Mouse (Mus musculus): ENCODE measurements at regions not wholly inside any gene's neighbourhood (a gene's known extent, or its start where the extent isn't known, plus 50 kb on each side); places are given as distances from the start of the nearest gene placed in this dataset.

DNA sequence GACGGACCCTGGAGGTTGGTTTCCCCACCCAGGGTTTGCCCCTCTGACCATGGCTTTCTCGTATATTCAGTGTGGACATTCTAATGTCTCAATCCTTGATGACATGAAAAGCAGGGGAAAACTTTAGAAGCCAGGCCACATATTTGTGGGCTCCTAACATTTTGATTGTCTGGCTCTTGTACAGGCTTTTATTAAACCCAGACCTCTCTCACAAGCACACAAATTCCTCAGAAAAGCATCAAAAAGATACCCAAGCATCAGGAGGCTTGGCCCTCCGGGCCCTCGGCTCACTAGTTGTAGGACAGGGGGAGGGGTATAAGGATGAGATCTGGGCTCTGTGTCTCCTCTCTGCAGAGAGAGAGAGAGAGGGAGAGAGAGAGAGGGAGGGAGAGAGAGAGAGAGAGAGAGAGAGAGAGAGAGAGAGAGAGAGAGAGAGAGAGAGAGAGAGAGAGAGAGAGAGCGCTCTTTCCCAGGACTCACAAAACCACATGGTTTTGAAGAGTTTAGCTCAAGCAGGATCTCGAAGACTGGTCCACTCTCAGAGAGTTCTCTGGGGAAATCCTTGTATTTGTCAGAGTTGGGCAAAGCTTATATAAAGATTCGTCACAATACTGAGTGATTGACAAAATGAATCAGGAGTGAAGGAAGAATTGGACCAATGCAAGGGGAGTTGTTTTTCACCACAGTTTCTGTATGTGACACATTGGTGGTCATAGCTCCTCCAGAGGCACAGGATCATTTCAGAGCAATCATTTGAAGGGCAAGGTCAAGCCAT is 167.2 kb upstream of the Cxcl12 start:
- DNase-seq (ENCODE audit: low spot score in 2 of 2) = no peak

DNA sequence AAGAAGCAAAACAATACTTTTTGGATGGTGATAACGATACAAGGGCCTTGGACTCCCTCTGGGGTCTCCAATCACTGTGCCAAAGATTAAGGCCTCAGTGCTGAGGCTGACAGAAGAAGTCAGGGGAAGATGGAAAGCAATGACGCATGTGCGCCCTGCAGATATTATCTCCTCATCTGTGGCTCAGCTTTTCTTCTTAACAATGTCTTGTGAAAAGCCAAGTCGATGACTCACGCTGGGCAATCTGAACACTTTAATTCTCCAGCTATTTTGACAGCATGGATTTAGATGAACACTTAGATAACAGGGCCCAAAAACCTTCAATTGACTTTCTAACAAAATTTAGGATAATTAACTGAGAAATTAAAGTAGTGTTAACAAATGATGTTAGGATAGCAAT is 155.7 kb upstream of the Cxcl12 start:
- no peak for DNase-seq (ENCODE audit: low spot score in 2 of 2)

DNA sequence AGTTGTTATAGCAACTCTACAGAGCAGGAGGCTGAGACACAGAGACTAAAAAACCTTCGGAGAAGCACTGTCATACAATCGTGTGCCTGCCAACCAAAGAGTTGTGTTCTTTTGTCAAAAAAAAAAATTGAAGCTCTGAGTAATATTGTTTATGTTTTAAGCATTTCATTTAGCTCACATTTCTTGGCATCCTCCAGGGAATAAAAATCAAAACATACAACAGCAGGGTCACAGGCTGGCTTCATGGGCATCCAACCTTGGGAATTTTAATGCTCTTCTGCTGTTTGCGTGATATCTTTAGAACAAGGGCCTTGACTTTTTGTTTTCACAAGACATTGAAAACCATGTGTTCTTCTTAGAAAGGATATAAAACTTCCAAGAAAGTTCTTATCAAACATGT is 152.9 kb upstream of the Cxcl12 start:
- no peak for DNase-seq (ENCODE audit: low spot score in 2 of 2)

DNA sequence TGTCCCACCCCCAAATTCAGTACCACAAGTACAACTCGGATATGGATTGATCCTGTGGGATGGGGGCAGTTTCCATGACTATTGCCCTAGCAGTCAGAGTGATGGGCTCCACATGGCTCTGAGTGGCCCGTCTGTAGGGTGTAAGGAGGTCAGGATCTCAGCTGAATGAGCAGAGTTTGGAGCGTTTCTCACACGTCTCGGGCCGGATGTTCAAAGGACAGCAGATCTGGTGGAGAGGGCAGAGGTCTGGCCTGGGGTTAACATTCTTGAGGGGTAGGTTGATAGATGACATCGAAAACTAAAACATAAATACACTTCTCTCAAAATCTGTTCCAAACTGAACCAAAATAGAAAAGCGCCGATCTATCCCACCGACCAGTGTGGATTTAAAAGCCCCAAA is 146.5 kb upstream of the Cxcl12 start:
- no peak for DNase-seq (ENCODE audit: low spot score in 2 of 2)

DNA sequence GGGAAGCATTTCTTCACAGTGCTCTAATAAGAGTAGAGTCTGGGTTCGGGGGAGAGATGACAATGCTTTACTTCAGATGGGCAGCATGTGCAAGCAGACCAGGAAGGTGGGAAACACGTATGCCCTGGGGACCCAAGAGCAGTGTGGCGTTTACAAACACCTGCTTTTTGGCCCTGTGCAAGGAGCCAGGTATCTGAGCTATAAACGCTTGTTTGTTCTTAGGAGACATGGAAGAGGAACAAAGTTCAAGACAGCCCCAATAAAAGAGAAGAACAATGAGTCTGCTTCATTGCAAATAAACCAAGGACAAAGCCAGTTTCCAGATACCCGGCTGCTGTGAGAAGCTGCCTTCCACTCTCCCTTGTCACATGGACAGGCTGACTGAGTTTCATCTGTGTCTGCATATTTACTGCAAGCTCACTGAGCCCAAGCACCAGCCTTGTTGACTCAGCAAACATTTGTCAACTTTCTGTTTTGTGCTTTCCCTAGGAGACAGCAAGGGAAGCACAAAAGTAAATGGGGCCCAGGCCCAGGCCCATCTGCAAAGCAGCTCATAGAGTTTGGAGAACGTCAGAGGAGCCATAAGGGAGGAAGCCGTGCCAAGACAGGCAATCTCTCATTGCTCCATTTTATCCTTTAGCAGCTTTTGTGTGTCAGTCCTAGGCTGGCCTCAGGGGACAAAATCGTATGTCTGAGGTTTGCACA is 136.1 kb upstream of the Cxcl12 start:
- no peak for DNase-seq (ENCODE audit: low spot score in 2 of 2)

DNA sequence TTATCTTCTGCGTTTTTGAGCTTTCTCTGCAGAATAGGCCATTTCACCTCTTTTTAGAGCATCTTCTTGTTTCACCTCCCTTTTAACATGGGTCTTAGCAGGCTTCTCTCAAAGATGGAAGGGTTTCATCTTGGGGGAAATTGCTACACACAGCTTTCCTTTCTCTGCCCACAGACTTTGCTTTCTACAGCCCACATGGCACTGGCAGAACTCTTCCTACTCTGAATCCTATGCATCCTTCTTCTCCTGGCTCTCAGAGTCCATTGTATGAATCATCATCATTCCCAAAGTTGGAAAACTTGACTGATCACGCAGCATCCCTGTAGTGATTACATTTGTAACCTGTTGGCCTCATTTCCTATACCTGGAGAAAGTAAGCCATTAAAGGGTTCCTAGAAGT is 124.6 kb upstream of the Cxcl12 start:
- no peak for DNase-seq (ENCODE audit: low spot score in 2 of 2)

DNA sequence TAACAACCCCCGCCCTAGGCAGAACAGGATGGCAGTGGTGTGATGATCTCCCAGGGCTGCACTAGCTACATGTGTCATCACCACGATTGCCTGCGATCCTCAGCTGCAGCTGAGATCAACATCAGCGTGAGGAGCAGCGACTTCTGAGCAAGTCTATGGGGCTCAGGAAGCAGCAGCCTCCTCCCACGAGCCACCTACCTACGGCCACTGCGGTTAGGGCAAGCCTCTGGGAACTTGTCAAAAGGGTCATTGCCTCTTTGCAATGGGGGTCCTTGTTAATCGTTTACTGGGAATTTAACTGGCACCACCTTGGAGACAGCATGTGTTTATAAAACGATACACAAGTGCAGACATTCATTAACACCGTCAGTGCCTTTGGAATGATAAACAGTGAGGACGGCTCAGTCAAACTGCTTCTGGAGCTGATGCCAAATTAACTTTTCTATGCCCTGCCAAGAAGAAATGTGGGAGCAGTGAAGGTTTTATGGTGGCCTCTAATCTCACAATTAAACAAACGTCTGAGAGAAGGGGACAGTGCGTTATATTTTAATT is 118.8 kb upstream of the Cxcl12 start:
- DNase-seq (ENCODE audit: low spot score in 2 of 2) = no peak

DNA sequence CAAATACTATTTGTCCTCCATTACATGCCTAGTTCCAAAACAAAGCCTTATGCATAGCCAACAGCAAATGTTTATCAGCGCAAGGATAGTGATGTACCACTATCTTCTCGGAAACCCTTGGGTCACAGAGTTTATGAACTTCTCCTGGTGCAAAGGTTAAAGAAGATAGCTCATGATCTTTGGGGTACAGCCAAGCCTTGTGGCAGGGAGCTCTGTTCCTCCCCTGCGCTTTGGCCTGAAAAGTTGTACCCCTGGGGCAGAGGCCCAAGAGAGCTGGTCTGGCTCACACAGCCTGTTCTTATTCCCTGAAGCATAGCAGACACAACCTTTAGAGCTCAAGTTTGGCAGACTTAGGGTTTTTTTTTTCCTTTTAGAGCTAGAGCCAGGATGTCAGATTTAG is 107.6 kb upstream of the Cxcl12 start:
- DNase-seq (ENCODE audit: low spot score in 2 of 2) = no peak

DNA sequence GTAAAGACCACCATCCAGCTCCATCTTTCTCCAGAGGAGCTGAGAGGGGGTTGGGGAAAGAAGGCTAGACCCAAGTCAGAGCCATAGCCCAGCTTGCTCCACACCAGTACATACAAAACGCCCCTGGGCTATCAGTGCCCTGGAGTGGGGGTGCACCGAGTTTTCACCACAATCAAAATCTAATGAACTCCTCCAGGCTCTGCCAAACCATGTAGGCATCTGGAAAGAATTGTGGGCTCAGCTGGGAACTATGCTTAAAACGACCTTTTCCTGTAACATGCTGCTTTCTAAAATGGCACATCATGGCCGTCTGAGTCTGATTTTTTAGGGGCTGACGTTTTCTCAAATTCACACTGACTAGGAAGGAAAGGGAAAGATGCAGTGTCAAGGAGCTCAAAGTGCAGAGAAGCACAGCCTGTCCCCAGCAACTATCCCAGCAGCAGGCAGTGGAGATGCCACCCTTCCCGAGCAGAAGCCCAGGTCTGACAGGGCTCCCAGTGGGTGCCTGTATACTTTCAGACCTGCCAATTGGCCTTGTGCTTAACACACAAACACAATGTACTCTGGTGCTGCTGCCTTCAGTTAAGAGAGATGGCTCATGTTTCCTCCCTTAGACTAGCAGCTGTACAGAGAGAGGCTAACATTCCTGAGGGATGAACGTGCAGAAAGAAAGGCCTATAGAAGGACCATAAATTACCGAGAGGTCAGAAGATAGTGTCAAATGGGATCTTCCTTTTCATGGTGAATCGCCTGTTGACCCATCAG is 100.6 kb upstream of the Cxcl12 start:
- no peak for DNase-seq (ENCODE audit: low spot score in 2 of 2)

DNA sequence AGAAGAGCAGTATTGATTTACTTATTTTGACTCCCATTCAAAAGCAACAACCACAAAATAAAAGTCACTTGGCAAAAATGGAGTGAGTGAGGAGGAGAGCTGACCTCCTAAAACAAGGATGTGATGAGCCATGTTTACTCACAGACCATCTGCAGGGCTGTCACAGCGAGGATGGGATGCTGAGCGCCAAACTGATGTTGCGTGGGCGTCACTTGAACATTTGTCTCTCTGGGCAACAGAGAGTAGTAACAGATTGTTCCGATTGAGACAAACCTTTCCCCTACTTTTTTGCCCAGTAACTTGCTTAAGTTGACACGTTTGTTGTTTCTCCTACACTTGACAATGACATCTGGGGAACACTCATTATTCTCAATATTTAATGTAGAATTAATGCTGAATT is 97.0 kb upstream of the Cxcl12 start:
- no peak for DNase-seq (ENCODE audit: low spot score in 2 of 2)

DNA sequence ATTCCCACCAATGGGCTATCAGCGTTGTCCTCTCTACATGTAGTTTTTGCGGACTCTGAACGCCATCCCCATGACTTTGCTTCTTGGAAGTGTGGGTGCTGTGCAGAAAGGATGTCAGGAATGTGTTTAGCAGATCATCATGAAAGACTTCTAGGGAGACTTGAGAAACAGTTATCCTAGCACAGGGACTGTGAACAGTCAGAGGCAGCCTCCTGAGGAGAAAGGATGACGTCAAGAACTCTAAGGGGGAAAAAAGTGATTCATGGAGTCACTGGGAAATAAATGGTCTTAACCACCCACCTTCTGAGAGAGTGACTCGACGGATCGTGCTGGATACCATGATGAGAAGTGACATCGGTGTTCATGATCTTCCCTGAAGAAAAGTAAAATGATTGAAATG is 96.5 kb upstream of the Cxcl12 start:
- DNase-seq (ENCODE audit: low spot score in 2 of 2) = no peak

DNA sequence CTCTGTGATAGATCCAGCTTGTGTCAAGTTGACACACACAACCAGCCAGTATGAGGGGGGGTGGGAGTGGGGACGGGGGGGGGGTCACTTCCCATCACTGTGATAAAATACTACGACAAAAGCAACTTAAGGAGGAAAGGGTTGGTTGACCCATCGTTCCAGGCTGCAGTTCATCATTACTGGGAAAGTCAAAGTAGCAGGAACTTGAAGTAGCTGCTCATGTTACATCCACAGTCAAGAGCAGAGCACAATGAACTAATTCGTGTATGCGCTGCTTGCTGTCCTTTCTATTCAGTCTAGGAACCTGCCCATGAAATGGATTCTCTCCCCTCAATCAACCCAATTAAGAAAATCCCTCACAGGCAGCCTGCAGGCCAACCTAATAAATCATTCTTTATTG is 88.8 kb upstream of the Cxcl12 start:
- no peak for DNase-seq (ENCODE audit: low spot score in 2 of 2)

DNA sequence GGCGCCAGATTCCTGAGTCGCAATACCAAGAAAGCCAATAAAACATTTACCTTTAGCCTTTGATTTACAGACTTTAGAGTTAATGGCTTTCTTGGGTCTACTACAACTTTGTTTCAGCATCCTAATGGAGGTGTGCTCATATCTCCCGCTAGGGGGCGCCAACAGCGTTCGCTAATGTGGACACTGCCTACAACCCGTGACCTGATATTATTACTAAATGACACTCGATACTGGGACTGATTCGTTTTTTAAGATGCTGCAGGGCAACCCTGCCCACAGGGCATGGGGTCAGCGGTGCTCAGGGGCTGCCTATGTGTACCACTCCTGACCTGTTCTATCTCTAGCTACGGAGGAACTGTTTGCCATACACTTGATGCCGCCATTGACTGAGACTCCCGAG is 87.4 kb upstream of the Cxcl12 start:
- no peak for DNase-seq (ENCODE audit: low spot score in 2 of 2)

DNA sequence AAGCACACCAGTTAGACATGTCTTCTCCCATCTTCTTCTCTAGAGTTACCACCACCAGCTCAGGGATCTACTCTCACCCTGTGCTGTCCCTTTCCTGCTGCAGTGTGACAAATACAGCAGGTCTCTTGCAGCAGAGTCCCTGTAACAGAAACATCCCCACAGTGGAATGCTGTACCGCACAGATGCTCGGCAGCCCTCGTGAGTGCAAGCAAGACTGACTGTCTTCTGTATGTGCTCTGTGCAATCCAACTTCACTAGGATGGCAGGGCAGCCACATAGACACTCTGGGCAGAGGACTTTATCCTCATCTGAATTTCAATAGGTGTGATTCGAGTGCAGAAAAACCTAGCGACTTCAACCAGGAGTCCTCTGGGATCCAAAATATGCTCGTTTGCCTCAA is 84.1 kb upstream of the Cxcl12 start:
- no peak for DNase-seq (ENCODE audit: low spot score in 2 of 2)

DNA sequence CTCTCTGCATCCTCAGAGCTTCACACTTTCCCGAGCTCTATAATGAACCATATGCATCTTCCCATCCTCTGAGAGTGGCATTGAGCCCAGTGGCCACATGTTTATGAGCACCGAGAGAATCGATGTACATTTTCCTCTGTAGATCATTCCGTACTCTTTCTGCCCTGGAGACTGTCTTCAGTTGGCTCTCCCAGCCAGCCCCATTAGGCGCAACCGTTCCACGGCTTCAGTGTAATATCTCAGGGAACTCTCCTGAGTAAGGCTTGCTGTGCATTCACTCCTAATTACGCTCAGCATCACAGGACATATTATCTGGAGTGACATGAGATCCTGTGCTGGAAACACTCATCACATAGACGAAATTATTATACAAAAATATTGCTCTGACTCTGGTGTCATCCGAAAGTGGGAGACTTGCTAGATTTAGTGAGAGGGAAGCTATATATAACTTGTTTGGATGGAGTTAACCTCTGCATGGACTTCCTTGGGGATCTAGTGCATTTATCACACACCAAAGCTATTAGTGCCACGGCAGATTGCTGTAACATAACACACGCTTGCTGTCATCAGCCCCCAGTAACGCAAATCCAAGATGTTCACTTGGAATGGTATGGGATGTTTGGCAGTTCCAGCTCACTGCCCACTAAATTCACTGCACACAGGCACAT is 83.4 kb upstream of the Cxcl12 start:
- no peak for DNase-seq (ENCODE audit: low spot score in 2 of 2)

DNA sequence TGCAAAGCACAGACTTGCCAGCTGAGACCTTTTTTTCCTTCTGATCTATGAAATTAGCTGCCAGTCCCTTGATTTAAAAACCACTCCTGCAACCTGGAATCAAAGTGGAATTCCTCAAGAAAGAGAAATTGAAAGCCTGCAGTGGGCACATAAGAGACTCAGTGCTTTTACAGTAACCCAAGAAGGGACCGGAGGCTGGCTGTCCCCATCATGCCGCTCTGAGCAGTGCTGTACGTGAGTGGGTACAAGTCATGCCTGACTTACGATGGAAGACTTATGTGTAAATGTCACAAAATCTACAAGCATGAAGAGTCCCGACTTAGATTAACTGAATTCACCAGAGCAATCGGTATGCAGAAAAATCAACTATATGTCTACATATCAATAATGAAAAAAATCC is 73.6 kb upstream of the Cxcl12 start:
- DNase-seq (ENCODE audit: low spot score in 2 of 2) = no peak

DNA sequence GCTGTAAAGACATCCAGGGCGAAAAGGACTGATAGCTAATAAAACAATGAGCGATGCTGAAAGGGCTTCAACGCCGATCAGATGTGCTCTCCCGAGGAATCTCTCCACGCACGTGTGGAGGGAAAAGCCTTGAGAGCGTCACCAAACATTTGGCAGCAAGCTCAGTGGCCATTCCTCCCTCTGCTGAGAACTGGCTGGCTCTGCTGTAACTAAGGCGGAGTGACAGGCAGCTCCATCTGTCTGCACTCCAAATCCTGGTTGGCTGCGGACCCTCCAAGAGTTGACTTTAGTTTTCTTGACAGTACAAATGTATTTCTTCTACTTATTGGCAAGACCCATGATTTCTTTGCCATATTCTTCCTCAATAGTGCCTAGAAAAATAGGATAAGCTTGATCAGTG is 68.5 kb upstream of the Cxcl12 start:
- DNase-seq (ENCODE audit: low spot score in 2 of 2) = no peak

DNA sequence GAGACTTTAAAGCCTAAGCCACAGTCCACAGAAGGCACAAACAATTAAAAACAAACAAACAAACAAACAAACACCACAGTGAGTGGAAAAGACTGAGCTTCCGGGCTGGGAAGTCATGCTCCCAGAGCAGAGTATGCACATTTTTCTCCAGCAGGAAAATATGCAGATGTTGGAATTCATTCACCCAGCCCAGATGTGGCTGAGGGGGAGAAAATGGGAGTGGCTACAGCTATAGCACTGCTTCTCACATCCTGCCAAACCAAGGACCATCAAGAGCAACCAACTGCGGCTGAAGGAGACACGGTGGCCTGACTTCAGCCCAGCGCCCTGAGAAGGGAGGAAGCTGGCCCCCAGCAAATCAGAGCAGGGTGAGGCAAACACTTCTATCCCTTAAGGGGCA is 65.6 kb upstream of the Cxcl12 start:
- no peak for DNase-seq (ENCODE audit: low spot score in 2 of 2)

DNA sequence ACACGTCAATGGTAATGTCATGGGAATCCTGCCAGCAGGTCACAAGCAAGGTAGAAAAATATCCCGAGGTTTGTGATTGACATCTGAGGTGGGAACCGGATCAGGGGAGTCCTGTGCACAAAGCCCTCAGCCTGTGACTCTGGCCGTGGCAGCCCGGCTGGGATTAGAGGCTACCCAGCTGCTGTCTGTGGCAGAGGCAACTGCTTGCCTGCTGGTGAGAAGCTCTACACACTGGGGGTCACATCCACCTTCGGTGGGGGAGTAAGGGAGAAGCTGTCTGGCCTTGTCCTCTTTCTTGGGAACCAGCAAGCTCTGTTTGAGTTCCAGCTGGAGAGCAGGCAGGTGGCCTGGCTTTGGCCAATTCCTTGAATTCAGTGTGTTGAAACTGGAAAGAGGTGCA is 64.3 kb upstream of the Cxcl12 start:
- DNase-seq (ENCODE audit: low spot score in 2 of 2) = no peak

DNA sequence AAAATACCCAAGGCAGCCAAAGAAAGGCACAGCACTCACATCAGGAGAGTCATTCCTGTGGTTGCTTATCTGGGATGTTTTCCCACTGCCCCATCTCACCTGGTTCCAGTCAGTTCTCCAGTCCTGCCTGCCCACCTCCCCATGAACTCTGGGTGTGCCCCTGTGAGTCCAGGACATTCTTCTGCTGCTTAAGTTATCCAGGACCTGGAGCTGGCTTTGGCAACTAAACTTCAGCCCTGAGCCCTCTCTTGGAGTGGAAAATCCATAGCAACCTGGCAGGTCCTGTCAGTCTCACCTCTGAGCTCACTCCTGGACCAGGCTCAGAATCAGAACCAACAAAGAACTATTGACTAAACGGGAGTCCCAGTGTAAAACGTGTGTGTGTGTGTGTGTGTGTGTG is 63.9 kb upstream of the Cxcl12 start:
- no peak for DNase-seq (ENCODE audit: low spot score in 2 of 2)

DNA sequence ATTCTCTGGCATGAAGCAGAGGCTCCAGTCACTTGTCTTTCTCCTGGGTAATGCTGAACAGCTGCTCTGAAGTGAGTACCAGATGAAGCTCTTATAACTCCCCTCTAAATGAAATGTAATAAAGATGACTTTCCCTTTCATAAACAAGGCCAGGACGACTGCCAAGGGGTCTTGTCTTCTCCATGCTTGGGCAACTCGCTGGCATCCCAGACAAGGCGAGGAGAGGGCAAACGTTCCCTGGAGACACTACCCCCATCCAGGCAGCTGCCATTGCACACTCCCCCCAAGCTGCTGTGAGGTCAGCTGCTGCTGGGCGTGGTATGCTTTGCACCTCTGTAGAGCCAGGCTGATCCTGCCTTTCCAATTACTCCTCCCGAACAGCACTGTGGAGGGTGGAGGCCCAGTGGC is 63.1 kb upstream of the Cxcl12 start:
- no peak for DNase-seq (ENCODE audit: low spot score in 2 of 2)

DNA sequence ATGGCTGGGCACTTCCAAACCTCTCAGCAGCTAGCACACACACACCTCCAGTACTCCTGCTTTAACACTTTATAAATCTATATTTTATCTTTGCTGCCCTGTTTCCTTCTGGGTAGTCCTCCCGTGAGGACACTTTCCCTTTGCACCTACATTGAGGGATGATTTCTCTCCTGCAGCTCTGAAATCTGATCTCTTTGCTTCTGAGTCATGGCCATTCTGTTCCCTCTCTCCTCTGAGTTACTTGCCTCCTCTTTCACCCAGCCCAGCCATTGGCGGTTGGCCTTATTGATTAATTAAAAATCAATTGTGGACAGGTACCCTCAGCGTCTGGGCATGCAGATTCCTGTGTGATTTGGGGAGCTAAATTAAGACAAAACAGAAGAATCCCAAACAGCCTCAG is 58.0 kb upstream of the Cxcl12 start:
- no peak for DNase-seq (ENCODE audit: low spot score in 2 of 2)

Measured in thymus, postnatal 10 days (tissue).